Mouse (Mus musculus) urinary bladder, postnatal 4 days (tissue): ENCODE measurements around the gene Cntfr.

Experiments used
- DNase-seq, 2 experiments: peaks; one replicate each; pipeline ENCODE4 v3.0.0; 2021 to 2022; ENCODE audit warnings: low spot score in 2 of 2

The Cntfr gene

DNA sequence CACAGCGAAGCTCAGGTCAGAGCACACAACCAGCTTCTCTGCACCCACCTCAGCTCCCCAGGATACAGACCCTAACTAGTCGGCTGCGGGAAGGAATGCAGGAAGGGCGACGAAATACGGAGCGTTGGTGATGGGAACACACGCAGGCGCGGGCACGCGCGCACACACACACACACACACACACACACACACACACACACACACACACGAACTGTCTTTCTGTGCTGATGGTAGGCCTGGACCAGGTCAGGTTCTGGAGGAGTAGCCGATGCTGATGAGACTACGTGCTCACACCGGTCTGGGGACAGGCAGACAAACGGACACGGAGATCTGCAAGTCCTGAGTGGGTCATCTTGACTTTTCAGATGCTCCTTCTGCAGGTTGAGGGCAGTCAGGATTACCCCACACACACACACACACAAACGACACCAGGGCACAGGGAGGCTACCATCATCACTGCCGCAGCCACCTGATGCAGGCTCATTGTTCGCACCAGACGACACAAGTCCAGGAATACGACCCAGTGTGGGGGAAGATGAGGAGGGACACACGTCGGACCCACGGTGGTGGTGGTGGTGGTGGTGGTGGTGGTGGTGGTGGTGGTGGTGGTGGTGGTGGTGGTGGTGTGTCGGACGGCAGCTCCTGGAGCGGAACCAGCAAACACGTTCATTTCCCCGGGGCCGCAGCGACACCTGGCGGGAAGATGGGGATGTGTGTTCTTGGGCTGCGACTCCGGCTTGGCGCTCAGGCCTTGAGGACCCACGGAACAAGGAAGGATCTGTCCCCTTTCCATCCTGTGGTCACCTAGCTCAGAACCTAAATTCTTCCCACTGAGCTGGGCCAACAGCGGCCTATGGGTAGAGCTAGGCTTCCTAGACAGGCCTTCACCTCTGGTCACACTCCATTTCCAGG is at the start of gene Cntfr:
Gene Cntfr, minus strand, starts transcription at position 160 of the 912 bp plus-strand sequence.
- DNase-seq: peak; percentile 69 to 86

DNA sequence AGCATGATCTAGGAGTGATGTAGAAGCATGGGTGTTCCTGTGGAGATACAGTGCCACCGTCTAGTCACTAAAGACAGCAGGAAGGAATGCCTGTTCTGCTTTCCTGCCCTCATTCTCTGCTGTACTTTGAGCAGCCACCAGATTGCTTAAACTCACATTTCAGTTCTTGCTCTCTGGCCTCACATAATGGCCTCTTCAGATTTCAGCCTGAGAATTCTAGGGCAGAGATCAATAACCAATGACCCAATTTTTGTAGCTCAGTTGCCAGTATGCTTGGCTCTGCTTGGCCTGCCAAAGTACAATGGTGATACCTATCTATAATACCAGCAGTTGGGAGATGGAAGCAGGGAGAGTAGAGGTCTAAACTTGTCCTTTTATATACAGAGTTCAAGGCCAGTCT is 48.1 kb upstream of the Cntfr start:
- DNase-seq: no peak

DNA sequence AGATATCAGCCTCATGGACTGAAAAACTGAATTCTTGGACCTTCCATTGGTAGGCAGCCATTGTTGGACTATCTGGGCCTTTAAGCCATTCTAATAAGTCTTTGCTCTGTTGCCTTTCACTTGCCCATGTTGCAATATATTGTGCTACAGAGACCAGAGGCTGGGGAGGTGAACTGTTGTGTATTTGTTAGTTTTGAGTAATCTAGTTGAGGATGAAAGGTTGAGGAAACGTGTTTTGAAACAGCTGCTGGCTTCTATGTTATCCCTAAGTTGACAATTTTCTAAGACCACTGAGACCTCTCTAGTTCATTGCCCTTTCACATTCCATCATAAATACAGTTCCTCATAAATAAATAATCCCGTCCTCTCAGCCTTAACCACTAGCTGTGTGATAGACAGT is 47.2 kb upstream of the Cntfr start:
- DNase-seq: no peak

DNA sequence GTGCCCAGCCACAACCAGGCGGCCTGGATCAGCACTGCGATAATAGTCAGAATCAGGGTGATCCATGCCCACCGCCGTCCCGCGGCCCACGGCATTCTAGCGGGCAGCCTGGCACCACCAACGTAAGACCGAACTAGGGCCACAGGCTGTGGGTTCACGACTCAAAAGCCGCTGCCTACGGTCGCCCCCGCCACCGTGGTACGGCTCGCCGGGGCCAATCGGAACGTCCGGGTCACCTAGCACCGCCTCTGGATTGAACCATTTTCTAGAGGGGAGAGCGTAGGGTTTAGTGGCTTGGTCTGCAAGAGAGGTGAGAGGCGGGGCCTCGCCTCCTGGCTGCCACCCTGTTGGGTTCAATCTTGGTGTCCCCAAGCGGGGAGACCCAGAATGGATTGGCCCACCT is 44.3 kb upstream of the Cntfr start:
- DNase-seq: peak; percentile 89 to 90

DNA sequence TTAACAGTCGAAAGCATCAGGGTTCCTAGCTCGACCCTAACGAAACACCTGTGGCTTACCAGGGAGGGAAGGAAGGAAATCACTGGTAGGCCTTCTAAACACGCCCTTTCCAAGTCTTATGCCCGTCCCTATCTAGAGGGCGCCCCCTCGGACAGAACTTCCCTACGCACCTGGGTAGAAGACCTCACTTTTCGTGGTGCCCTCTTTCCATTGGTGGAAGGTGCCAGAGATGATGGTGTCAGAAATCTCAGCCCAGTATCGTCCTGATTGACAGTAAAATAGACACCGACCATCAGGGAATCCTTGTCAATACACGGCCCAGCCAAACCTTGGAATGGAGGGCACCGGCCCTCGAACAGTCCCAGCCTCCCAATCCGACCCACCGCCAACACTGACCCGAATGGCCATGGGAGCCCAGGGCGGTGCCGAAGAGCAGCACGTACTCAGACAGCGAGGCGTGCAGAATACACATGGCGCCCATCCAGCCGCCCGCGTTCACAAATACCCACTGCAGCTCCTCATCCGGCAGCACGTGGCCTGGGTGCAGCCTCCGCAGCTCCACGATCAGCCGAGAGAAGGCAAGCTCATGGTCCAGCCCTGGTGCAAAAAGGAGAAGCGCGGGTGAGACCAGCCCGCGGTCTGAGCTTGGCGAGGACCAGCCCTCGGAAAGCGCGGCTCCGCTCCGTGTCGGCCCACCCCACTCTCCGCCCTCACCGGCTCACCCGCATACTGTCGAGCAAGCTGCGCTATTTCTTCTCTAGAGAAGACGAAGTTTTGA is 43.7 kb upstream of the Cntfr start:
- DNase-seq: no peak

DNA sequence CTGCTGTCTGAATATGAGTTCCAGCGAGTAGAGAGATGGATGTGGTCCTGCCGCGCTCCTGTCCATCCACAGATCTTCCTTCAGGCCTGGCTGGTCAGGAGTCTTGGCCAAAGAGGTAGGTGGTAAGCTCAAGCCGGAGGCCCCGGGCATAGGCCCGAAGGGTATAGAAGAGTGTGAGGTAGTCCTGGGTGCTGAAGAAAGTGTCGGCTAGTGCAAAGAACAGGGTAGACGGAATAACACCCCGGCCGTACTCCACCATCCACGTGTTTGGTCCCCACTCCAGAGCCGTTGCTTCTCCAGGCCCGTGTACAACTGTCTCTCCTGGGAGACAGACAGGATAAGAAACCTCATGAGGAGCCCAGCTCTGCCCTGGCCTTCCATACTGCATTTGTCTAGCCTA is 42.4 kb upstream of the Cntfr start:
- no peak for DNase-seq

DNA sequence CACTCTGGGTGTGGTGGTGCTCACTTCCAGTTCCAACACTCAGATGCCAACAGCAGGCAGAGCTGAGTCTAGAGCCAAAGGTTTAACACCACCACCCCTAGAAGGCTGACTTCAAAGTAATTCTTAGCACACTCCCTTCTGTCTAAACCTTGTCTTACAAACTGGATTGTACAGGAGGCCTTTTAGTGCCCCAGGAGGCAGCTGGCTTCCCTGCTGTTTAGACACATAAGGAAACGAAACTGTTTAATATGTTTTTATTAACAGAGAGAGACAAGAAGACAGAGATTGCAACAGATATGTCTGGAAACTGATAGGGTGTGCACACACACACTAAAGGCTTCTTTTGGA is 41.3 kb upstream of the Cntfr start:
- no peak for DNase-seq

DNA sequence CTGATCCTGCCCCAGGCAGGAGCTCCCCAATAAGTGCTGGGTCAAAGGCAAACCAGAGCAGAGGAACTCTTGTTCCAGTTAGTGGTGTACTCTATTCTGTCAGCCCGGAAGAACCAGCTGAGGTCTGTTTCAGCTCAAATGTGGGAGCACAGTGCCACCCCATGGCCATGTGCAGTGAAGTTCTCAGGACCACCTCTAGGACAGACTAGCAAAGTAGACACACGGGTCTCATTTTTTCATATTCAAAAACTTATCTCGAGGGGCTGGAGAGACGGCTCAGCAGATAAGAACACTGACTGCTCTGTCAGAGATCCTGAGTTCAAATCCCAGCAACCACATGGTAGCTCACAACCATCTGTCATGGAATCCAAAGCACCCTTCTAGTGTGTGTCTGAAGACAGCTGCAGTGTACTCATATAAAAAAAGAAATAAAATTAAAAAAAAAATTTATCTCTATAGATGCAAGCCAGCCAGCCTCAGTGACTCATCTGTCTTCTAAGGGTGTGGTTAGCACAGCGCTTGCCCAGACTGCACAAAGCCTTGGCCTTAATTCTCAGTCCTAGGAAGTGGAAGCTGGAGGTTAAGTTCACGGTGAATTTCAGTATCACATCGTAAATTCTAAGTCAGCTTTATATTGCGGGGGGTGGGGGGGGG is 40.8 kb upstream of the Cntfr start:
- peak in 1 of 2 experiments; percentile 61 for DNase-seq

DNA sequence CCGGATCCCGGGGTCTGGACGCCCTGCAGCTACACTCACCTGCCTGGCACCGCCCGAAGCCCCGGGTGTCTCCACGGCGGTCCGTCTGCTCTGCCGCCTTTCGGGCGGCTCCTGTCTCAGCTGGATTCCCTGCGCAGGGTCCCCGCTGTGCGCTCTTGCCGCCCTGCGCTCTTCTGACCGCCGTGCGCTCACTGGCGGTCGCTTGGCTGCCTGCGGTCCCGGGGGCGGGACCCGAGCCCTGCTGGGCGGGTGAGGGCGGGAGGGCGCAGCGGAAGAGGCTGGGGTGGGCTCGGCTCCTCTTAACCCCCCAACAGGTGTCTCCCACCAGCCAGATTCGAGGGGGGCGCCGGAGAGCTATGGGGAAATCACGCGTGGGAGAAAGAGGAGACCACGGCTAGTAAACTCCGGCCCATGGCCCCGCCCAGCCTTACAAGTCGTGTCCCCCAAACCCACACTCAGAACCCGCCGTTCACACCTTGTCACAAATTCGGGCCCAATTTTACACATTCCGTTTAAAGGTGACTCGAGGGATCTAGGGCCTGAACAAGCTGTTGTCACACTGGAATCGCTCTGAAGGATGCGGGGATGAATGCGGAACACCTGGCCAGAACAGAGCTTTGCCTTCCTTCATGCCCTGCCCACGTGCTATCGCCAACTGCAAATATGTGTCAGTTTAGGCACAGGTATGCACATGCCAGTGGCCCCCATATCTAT is 34.3 kb upstream of the Cntfr start, which contains the start of gene Arid3c:
Gene Arid3c, minus strand, starts transcription at position 91 of the 714 bp plus-strand sequence.
- DNase-seq: no peak

DNA sequence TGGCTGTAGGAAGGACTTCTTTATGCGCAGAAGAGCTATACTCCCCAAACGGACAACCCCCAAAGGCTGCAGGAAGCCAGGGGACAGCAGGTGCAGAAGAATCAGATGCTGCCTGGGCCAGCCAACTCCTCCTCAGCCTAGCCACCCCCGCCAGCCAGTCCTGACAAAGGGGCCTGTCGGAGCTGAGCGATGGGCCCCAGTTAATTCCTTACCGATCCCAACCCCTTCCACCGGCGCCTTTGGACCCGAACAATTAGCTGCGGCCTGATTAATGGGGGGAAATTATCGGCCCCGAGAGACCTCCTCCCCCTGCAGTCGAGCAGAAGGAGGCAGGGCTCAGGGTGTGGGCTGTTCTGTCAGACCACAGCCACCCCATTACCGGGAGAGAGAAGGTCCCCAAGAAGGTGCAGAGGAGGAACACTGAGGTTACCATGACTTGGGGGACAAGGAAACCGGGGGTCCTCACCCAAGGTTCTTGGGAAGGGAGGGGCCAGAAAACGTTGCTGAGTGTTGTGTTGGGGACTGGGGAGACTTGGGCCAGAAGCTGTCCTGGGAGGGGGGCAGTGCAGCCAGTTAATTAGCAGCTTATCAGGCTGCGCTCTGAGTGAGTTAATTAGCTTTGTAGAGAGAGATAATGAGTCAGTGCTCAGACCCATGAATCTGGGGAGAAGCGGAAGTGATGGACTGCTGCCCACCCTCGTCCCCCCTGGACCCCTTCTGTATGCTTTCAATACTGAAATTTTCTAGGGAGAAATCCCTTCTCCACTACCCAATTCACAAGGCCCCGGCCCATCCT is 30.1 kb upstream of the Cntfr start:
- DNase-seq: no peak

DNA sequence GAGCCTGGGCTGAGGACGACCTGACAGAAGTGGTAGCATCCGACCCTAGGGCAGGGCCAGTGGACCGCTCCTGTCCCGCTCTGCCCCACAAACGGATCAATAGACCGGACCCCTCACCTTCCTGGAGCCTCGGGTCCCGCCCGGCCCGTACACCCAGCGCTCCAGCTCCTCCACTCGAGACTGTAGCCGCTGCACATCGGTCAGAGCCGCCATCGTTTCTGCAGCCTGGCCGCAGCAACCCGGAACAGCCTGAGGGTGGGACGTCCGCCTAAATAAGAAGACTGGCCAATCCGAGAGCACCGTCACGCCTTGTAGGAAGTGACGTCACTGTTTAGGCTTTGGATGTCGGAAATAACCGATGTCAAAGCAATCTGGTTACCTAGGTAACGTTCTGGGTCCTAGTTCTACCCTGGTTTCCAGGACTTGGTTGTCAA is 26.0 kb upstream of the Cntfr start, which contains the start of gene Dctn3:
Gene Dctn3, minus strand, starts transcription at position 253 of the 434 bp plus-strand sequence.
- peak; percentile 79 to 85 for DNase-seq

DNA sequence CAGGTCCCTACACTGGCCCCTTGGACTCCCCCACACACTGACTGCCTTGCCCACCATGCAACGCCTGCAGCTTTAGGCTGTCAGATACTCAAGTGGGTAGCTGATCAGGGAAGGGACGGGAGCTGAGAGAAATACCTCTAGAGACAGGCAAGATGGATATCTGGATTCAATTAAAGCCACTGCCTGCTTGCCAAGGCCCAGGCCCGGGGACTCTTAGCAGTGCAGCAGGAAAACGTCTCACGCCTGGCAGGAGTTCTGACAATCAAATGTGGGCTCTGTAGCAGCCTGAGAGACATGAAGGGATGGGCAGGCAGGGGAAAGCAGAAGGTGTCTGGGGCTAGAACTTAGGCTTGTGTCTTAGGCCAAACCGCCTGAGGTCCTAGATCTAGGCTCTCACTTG is 19.9 kb upstream of the Cntfr start:
- DNase-seq: no peak

DNA sequence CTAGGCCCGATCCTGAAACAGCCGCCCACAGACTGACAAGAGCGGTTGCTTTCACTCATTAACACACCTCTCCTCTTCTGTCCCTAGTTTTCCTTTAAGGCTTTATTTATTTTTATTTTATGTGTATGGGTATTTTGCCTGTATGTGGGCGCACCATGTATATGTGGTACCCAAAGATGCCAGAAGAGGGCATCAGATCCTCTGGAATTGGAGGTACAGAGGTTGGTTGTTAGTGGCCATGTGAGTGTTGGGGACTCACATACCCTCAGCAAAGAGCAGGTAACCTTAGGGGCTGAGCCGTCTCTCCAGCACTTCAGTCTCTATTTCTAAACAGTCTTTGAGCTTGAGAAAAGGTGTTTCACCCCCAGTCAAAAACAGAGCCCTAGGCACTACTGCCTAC is 18.7 kb upstream of the Cntfr start:
- DNase-seq: no peak

DNA sequence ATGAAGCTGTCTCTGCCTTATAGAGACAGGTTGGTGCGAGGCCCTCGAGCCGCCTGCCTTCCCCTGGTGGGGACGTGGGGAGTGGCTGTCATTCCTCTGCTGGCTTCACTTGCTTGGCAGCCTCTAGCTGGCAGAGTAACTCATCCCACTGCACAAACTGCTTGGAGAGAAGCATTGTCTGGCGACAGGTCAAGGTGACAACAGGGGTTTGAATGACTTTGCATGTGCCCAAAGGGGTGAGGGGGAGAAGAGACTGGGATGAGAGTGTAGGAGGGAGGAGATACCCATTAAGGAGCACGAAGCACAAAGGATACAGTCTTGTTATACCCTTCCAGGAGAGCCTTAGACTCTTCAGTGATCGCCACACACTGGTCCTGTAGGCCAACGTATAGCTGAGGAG is 18.2 kb upstream of the Cntfr start:
- DNase-seq: no peak

DNA sequence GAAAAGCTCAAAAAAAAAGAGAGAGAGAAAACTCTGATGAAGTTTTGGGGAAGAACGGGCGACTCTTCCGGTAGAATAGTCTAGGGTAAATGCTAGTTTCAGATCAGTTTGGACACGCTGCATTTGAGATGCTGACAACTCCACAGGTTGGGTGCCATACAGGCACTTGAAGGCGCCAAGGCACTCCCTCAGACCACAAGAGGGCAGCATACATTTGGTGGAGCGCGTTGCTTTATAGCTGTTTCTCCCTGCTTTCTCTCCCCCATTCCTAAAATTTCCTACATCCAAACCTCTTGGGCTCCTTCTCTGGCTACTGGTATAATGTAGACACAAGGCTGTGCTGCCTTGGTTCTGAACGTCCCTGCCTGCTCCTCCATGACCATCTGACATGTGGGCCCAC is 17.4 kb upstream of the Cntfr start:
- DNase-seq: no peak

DNA sequence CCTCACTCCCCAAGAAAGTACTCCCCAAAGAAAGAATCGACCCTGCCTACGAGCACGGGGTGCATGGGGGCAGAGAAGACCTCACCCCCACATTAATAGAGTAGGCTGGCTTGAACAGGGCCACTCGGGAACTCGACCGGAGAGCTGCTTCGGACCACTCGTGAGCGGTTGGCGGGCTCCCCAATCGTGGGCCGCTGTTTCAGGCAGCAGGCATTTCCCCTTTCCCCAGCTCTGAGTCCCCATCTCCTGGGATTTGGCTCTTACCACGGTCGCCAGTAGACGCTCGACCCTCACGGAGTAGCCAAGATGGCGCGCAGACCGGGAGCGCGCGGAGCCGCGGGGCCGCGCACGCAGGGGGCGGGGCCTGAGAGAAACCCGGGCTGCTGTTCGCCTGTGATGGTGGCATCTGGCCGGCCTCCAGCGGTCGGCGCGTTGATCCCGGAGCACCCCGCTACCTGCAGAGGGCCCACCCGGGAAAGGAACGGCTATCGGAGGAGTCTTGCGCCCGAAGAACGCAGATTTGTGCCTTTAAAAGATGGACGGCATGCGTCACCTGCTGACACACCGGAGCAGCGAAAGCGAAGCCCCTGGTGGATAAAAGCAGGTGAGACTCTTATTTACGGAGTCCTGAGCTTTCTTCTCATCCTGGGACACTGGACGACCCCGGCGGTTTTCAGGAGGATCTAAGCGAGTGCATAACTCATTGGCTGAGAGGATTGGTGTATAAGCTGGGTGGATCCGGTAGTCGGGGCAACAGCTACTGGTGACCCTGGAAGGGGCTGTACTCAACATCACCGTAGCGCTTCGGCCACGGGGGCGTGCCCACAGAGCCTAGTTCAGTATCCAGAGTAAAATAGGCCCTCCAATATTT is 16.5 kb upstream of the Cntfr start, which contains the start of gene Rpp25l:
Gene Rpp25l, minus strand, starts transcription at position 338 of the 871 bp plus-strand sequence.
- peak; percentile 80 to 83 for DNase-seq

DNA sequence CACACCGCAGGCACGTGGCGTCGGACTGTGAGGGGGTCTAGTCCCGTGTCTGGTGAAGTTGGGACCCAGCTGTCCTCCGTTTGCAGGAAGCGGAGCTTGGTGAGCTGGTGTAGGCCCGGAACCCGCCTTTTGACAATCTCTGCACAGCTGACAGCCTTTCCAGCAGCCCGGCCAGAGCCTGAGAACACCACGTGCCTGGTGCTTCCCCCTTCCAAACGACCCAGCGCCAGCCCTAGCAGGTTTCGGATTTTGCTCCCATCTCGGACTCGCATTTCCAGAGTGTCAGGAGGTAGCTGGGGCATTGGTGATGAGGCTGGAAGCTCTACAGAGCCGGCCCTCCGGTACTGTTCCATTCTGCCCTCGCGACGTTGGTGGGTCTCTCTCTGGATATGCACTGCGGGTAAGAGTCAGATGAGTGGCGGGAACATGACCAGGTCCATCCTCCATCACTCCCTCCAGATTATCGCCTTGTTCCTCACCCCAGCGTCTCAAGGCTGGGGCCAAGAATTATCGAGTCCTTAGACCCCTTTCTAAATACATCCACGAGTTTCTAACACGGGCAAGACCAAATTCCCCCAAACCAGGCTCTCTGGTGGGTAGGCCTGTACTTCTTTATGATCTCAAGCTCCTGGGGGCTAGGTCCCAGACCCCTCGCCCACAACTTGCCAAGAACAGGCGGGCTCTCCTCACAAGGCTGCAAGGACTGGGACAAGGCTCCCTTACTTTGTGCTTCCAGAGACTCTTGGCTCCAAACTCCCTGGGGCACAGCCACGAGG is 15.7 kb upstream of the Cntfr start:
- DNase-seq: no peak

DNA sequence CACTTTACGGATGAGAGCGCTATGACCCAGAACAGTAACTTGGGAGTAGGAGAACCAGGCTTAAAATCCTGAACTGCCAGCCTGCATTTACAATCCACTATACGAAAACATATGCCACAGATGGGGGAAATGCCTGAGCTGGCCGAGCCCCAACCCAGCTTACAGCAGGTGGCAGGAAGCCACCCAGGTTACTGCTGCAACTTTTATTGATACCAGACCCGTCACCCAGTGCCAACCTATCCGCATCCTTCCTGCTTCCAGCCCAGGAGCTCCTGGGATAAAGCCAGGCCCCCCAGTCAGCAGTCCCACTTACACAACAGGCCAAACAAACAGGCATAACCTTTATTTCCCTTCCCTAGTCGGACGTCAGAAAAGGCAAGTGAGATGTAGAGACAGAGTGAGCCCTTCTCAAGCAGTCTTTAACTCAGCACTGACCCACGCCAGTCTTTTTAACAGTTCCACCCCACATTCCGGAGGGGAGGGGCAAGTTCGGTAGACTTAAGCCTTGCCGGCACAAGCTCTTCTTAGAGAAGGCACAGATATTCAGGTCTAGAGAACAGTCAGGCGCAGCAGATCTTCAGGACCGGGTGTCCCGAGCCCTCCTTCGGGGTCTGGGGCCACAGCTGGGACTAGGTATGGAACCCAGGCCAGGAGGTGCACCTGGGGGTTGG is 15.0 kb upstream of the Cntfr start:
- DNase-seq: no peak
